Mouse (Mus musculus): Measurements from ENCODE around the gene Selenbp2.
"Not testable (repeated sequence)": the region's sequence is repeated elsewhere in the genome, so short reads cannot be mapped to it uniquely, and the experiment has no call there.

GRCm38 (mm10) chr3:94723637-94724036 is 30.3 kb downstream of the Selenbp2 start:
- TF ChIP-seq CTCF (IDR thresholded peaks at IDR 0.05): peak; percentile 40
- not testable (repeated sequence) for TF ChIP-seq EP300 (IDR thresholded peaks at IDR 0.05)

All from lung, postnatal 0 days (tissue).